Mouse (Mus musculus) G1E (cell line): ENCODE measurements at regions not wholly inside any gene's neighbourhood (a gene's known extent, or its start where the extent isn't known, plus 50 kb on each side); places are given as distances from the start of the nearest gene placed in this dataset.

Experiments
- ATAC-seq: 2 replicates; pipeline ENCODE4 v1.8.0; 2016; ENCODE audit warnings: mild to moderate bottlenecking; ENCODE audit not compliant: insufficient number of reproducible peaks, poor library complexity, low FRiP score, severe bottlenecking; ENCODE audit errors: extremely low read depth
- DNase-seq: peaks from one replicate; pipeline ENCODE4 v3.0.0; 2012; ENCODE audit warnings: low spot score
- H3K27me3 ChIP-seq: 2 replicates; pipeline ENCODE4 v1.6.1; 2012; ENCODE audit warnings: mild to moderate bottlenecking, low read length, inconsistent platforms; ENCODE audit not compliant: insufficient read depth
- H3K36me3 ChIP-seq: replicated peaks from 2 replicates; pipeline ENCODE3; 2012; ENCODE audit warnings: mild to moderate bottlenecking, inconsistent platforms
- H3K4me1 ChIP-seq: 2 replicates; pipeline ENCODE4 v1.6.1; 2012; ENCODE audit warnings: low read depth, low read length, inconsistent platforms, mixed read lengths; ENCODE audit not compliant: insufficient read depth
- H3K4me3 ChIP-seq: 2 replicates; pipeline ENCODE4 v1.5.1; 2012; ENCODE audit warnings: low read depth, mild to moderate bottlenecking, inconsistent platforms, low read length, moderate library complexity, mixed read lengths
- H3K9me3 ChIP-seq: replicated peaks from 2 replicates; pipeline ENCODE4 v1.6.1; 2012; ENCODE audit warnings: inconsistent platforms
- CTCF ChIP-seq: IDR thresholded peaks from 2 replicates; pipeline ENCODE4 v1.5.1; 2012; ENCODE audit warnings: low read depth, low read length, inconsistent platforms, mixed read lengths
- GATA1 ChIP-seq: IDR thresholded peaks from 2 replicates; pipeline ENCODE4 v1.6.1; 2012; ENCODE audit warnings: borderline replicate concordance, low read length, inconsistent platforms, mixed read lengths
- GATA2 ChIP-seq: IDR thresholded peaks from 2 replicates; pipeline ENCODE4 v1.6.1; 2012; ENCODE audit warnings: low read depth, low read length, inconsistent platforms, borderline replicate concordance
- POLR2AphosphoS5 ChIP-seq: IDR thresholded peaks from 2 replicates; pipeline ENCODE4 v1.6.1; 2012; ENCODE audit warnings: low read depth, low read length, inconsistent platforms; ENCODE audit not compliant: insufficient replicate concordance
- TAL1 ChIP-seq: conservative IDR thresholded peaks from 2 replicates; pipeline ENCODE4 v1.6.1; 2012; ENCODE audit warnings: low read depth, low read length, inconsistent platforms, mixed read lengths

DNA sequence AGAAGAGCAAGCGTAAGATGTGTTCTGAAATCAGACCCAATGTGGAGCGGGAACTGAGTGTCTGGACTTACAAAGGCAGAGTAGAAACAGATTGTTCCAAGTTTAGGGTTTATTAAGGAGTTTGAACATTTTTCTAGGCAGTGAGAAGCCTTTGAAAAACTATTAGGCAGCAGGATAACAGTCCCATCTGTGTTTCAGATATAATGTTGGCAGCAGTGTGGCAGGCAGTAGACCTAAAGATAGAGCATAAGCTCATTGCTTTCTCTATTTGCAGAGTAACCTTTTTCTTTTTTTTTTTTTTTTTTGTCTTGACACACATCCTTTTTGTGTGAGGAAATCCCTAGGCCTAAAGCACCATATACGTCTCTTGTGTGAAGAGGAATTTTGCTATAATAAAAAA lies 429.6 kb downstream of the Plcl1 start:
- Histone ChIP-seq H3K4me1 (no peaks in the 10 kb centered on the region), H3K27me3 (no peaks in the 10 kb centered on the region), H3K36me3 (no peaks in the 10 kb centered on the region), H3K4me3 (no peak overlapping the region), H3K9me3 (no peaks in the 10 kb centered on the region)
- TF ChIP-seq POLR2AphosphoS5, result no peak
- no peak for TF ChIP-seq GATA1
- TF ChIP-seq TAL1, result no peak
- no peak for TF ChIP-seq GATA2
- TF ChIP-seq CTCF, result no peak
- ATAC-seq, result no peak
- no peak for DNase-seq

DNA sequence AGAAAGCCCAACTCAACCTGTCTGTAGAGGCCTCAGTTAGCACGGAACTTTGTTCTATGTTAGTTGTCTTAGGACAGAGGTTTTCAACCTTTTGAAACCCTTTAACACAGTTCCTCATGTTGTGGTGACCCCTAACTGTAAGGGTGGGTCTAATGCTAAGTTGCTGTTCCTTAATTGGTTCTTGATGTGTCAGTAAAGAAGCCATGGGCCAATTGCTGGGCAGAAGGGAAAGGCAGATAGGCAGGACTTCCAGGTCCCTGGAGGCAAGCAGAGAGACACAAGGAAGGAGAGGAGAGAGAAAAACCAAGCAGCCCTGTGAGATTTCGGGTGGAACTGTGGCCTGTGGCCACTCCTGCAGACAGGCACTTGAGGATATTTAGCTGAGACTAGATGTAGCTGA lies 431.0 kb downstream of the Plcl1 start:
- no peak for DNase-seq
- TF ChIP-seq GATA1, result no peak
- no peak for TF ChIP-seq CTCF
- no peak for TF ChIP-seq POLR2AphosphoS5
- no peak for TF ChIP-seq TAL1
- TF ChIP-seq GATA2, result no peak
- ATAC-seq, result no peak

DNA sequence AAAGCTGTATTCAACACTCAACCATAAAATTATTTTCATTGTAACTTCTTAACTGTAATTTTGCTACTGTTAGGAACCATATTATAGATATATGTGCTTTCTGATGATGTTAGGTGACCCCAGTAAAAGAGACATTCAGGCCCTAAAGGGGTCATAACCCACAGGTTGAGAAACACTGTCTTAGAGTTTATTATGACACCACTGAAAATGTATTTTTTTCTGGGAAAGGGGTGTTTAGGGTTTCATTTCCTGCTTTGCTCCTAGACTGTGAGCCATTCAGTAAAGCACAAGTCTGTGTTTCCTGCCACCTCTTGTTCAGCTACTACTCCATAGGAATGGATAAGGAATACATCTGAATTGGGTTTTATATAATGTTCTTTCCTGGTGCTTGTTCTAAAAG lies 431.6 kb downstream of the Plcl1 start:
- H3K27me3 ChIP-seq, result no peaks in the 10 kb centered on the region
- no peak for ATAC-seq
- no peak overlapping the region for H3K4me3 ChIP-seq
- no peaks in the 10 kb centered on the region for H3K4me1 ChIP-seq
- DNase-seq, result no peak
- no peaks in the 10 kb centered on the region for H3K36me3 ChIP-seq
- TF ChIP-seq GATA1 (no peak), TAL1 (no peak), POLR2AphosphoS5 (no peak)
- no peaks in the 10 kb centered on the region for H3K9me3 ChIP-seq

More for the DNA sequence above, 431.0 kb downstream of the Plcl1 start:
- H3K4me3 ChIP-seq, result no peak overlapping the region
- no peaks in the 10 kb centered on the region for H3K4me1 ChIP-seq
- H3K36me3 ChIP-seq, result no peaks in the 10 kb centered on the region
- no peaks in the 10 kb centered on the region for H3K27me3 ChIP-seq
- no peaks in the 10 kb centered on the region for H3K9me3 ChIP-seq

DNA sequence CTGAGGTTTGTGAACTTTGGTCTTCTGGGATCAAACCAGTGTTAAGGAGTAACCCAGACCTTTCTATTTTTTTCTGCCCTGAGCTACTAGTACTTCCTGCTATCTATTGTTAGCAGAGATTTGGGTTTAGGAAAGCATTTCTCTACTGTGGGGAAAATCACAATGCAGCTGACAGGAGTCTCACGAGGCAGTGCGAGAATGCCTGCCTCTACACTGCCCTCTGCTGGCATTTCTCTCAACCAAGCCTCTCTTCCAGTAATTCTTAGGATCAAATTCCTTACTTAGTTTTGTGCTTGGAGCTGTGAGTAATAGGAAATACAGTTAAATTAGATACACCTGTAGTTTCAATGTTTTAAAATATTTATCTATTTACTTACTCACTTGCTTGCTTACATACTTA lies 432.4 kb downstream of the Plcl1 start:
- TF ChIP-seq TAL1 (no peak), GATA2 (no peak), POLR2AphosphoS5 (no peak), GATA1 (no peak), CTCF (no peak)
- no peak for DNase-seq
- ATAC-seq, result no peak
- no peaks in the 10 kb centered on the region for H3K36me3 ChIP-seq
- H3K27me3 ChIP-seq, result no peaks in the 10 kb centered on the region
- H3K4me1 ChIP-seq, result no peaks in the 10 kb centered on the region
- no peaks in the 10 kb centered on the region for H3K9me3 ChIP-seq
- H3K4me3 ChIP-seq, result no peak overlapping the region

GRCm38 (mm10) chr1:55848806-55849205 lies 443.1 kb downstream of the Plcl1 start:
- H3K9me3 ChIP-seq, result peaks cover 12% of the 10 kb centered on the region; the same call in 1 of the 2 replicates
- H3K27me3 ChIP-seq, result no peaks in the 10 kb centered on the region
- H3K4me1 ChIP-seq, result no peaks in the 10 kb centered on the region
- DNase-seq, result no peak
- H3K36me3 ChIP-seq, result no peaks in the 10 kb centered on the region
- ATAC-seq, result no peak
- TF ChIP-seq GATA2 (no peak), TAL1 (no peak), CTCF (no peak), GATA1 (no peak), POLR2AphosphoS5 (no peak)
- no peak overlapping the region for H3K4me3 ChIP-seq

- Histone ChIP-seq H3K4me1 (no peaks in the 10 kb centered on the region), H3K9me3 (peaks cover 13% of the 10 kb centered on the region), H3K27me3 (no peaks in the 10 kb centered on the region), H3K36me3 (no peaks in the 10 kb centered on the region), H3K4me3 (no peak overlapping the region)
- ATAC-seq, result no peak
- TF ChIP-seq TAL1 (no peak), GATA2 (no peak), CTCF (no peak), GATA1 (no peak), POLR2AphosphoS5 (no peak)
- no peak for DNase-seq
Measured at GRCm38 (mm10) chr1:55852354-55852753, 446.6 kb downstream of the Plcl1 start.
